Comparison of ENCODE assay signal across 26 mouse cellular contexts in the genomic region with DNA sequence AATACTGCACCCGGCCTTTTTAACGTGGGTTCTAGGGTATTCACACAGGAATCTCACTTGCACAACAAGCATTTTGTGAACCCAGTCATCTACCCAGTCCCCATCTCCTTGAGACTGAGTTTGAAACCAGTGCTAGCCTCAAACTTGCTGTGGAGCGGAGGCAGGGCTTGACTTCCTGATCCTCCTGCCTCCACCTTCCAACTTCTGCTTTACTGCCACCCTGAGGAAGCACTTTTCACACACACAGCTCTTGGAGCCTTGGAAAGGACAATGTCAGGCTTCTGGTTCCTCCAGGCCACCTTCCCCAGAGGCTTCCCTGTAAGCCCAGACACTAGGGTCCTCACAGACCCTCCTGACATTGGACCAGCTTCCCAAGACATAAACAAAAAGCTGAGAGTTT. TPM values are rescaled to one million over a fixed set of nuclear protein-coding genes. Genes with fewer than 3 reads are reported as not detected.
DNase-seq lines count a peak whose midpoint lies in the region; ATAC-seq and TF ChIP-seq lines count a peak whose summit lies in the region.
"Had no signal": no experiment of that assay in that cellular context is flagged by ENCODE, and none has a peak within 500 bp of the region (broad histone marks: within the 10 kb centered on the region; RNA-seq: fewer than 3 reads in every experiment).

No protein-coding gene starts in this region.

- no peak for ATAC-seq in liver, embryonic 14.5 days (ENCODE audit: insufficient read depth)
- ATAC-seq in embryonic facial prominence, embryonic 14.5 days (ENCODE audit: low read depth): no peak
- ATAC-seq in monocyte, adult 5-6 weeks (replicated peaks; ENCODE audit: insufficient number of reproducible peaks, low FRiP score, low TSS enrichment, poor library complexity, severe bottlenecking): peak; percentile 65; the same call in 1 of the 2 replicates
- ATAC-seq in heart, embryonic 12.5 days (ENCODE audit: insufficient number of reproducible peaks, low FRiP score): no peak
- ATAC-seq: forebrain, embryonic 15.5 days; hindbrain, embryonic 16.5 days had no signal

- 0 out of 2 replicates have a peak, but pooled peaks have one; percentile 15 for TF ChIP-seq CTCF in liver, embryonic 14.5 days (IDR thresholded peaks at IDR 0.05; ENCODE audit: low read depth)

- H3K4me3 ChIP-seq in liver, embryonic 14.5 days (ENCODE audit: insufficient read depth in 1 of 2, low read depth in 2 of 2, low read length in 2 of 2): no peak overlapping the region
- no peak overlapping the region for H3K4me3 ChIP-seq in embryonic facial prominence, embryonic 14.5 days (ENCODE audit: low read depth, low read length)
- H3K4me3 ChIP-seq in heart, embryonic 12.5 days: no peak overlapping the region
- H3K4me3 ChIP-seq: erythroblast, embryonic 14.5 days; forebrain, embryonic 15.5 days; heart, embryonic 10.5 days; lung, embryonic 15.5 days; midbrain, embryonic 10.5 days; stomach, embryonic 15.5 days had no signal

- TF ChIP-seq EP300 in liver, embryonic 14.5 days (IDR thresholded peaks at IDR 0.05; ENCODE audit: low read depth): no peak

- no peaks in the 10 kb centered on the region for H3K27me3 ChIP-seq in liver, embryonic 14.5 days (ENCODE audit: control insufficient read depth, insufficient read depth, low read length)
- H3K27me3 ChIP-seq in embryonic facial prominence, embryonic 14.5 days (replicated peaks; ENCODE audit: control insufficient read depth, insufficient read depth, low read length): no peaks in the 10 kb centered on the region
- 0 out of 2 replicates have a peak, but pooled peaks cover 8% of the 10 kb centered on the region for H3K27me3 ChIP-seq in heart, embryonic 12.5 days (replicated peaks)
- H3K27me3 ChIP-seq: forebrain, embryonic 15.5 days; lung, embryonic 15.5 days; stomach, embryonic 15.5 days had no signal

- no peaks in the 10 kb centered on the region for H3K36me3 ChIP-seq in liver, embryonic 14.5 days (replicated peaks; ENCODE audit: control insufficient read depth, insufficient read depth, low read depth)
- H3K36me3 ChIP-seq in embryonic facial prominence, embryonic 14.5 days (ENCODE audit: control insufficient read depth, insufficient read depth, low read length): no peaks in the 10 kb centered on the region
- no peaks in the 10 kb centered on the region for H3K36me3 ChIP-seq in heart, embryonic 12.5 days
- H3K36me3 ChIP-seq: forebrain, embryonic 15.5 days; heart, embryonic 10.5 days; lung, embryonic 15.5 days; midbrain, embryonic 10.5 days; stomach, embryonic 15.5 days had no signal

- 53% methylated on average over 3 of the region's 3 CpGs for WGBS in liver, embryonic 14.5 days (ENCODE audit: insufficient replicate concordance)
- WGBS in embryonic facial prominence, embryonic 14.5 days: 60% methylated on average over 3 of the region's 3 CpGs
- 63% methylated on average over 3 of the region's 3 CpGs for WGBS in heart, embryonic 12.5 days

- H3K9ac ChIP-seq in liver, embryonic 14.5 days (replicated peaks): no peak overlapping the region
- H3K9ac ChIP-seq in embryonic facial prominence, embryonic 14.5 days (ENCODE audit: low read depth, low read length): no peak overlapping the region
- H3K9ac ChIP-seq in heart, embryonic 12.5 days: no peak overlapping the region
- H3K9ac ChIP-seq: forebrain, embryonic 15.5 days; lung, embryonic 15.5 days; stomach, embryonic 15.5 days had no signal

- H3K9me3 ChIP-seq in liver, embryonic 14.5 days (ENCODE audit: control insufficient read depth, low read length): no peaks in the 10 kb centered on the region
- H3K9me3 ChIP-seq in embryonic facial prominence, embryonic 14.5 days (ENCODE audit: control insufficient read depth, low read length): no peaks in the 10 kb centered on the region
- no peaks in the 10 kb centered on the region for H3K9me3 ChIP-seq in heart, embryonic 12.5 days (replicated peaks)
- H3K9me3 ChIP-seq: forebrain, embryonic 15.5 days; heart, embryonic 10.5 days; lung, embryonic 15.5 days; midbrain, embryonic 10.5 days; stomach, embryonic 15.5 days had no signal

- DNase-seq in liver, embryonic 14.5 days (ENCODE audit: low read depth in 3 of 3, low spot score in 3 of 3): no peak
- DNase-seq in liver (no peak), NIH3T3 (ENCODE audit: low read depth) (peak; percentile 67)
- no peak for DNase-seq in embryonic facial prominence, embryonic 14.5 days (ENCODE audit: low spot score)
- DNase-seq in urinary bladder, postnatal 4 days (ENCODE audit: low spot score in 2 of 2): no peak
- DNase-seq: adrenal gland, postnatal 25 days; cerebellum, postnatal 10 days; embryo, embryonic 11 days; gastrocnemius, postnatal 10 days; heart, postnatal 14 days; right cerebral cortex, postnatal 14 days; thymus, postnatal 25 days had no signal

- H3K4me1 ChIP-seq in liver, embryonic 14.5 days (replicated peaks; ENCODE audit: control insufficient read depth in 2 of 2, insufficient read depth in 2 of 2, low read length in 1 of 2): peaks cover 0 to 22% of the 10 kb centered on the region in 2 experiments; a peak in 2 of 4 replicates
- peaks cover 13% of the 10 kb centered on the region; the same call in 1 of the 2 replicates for H3K4me1 ChIP-seq in embryonic facial prominence, embryonic 14.5 days (ENCODE audit: control insufficient read depth, insufficient read depth, low read length)
- H3K4me1 ChIP-seq in heart, embryonic 12.5 days (replicated peaks): peaks cover 15% of the 10 kb centered on the region
- H3K4me1 ChIP-seq: forebrain, embryonic 15.5 days had no signal

- no peak overlapping the region for H3K4me2 ChIP-seq in liver, embryonic 14.5 days (ENCODE audit: low read depth)
- H3K4me2 ChIP-seq in embryonic facial prominence, embryonic 14.5 days (ENCODE audit: low read depth, low read length): no peak overlapping the region
- H3K4me2 ChIP-seq in heart, embryonic 12.5 days: no peak overlapping the region
- H3K4me2 ChIP-seq: forebrain, embryonic 15.5 days; lung, embryonic 15.5 days; stomach, embryonic 15.5 days had no signal

- no peak overlapping the region for H3K27ac ChIP-seq in liver, embryonic 14.5 days
- H3K27ac ChIP-seq in embryonic facial prominence, embryonic 14.5 days (replicated peaks; ENCODE audit: low read depth, low read length): 0 out of 2 replicates have a peak overlapping the region, but pooled peaks have one; percentile 34
- no peak overlapping the region for H3K27ac ChIP-seq in heart, embryonic 12.5 days (ENCODE audit: poor library complexity, severe bottlenecking)
- H3K27ac ChIP-seq: forebrain, embryonic 15.5 days; heart, embryonic 10.5 days; lung, embryonic 15.5 days; midbrain, embryonic 10.5 days; stomach, embryonic 15.5 days had no signal

RNA-seq across cellular contexts. Expression of gene Gm20547, which starts 1.5 kb away (rescaled TPM):
- polyA plus RNA-seq in liver, embryonic 14.5 days (2012; rRNA removed): 0.02 TPM in 2 replicates
- polyA plus RNA-seq in liver, embryonic 14.5 days (2014; fragmentation: Nextera tagmentation; extraction: Ambion mirVana): not detected in 2 replicates
- not detected in 2 replicates for polyA plus RNA-seq in embryonic facial prominence, embryonic 14.5 days (2014; fragmentation: Nextera tagmentation; extraction: Ambion mirVana)
- not detected in 3 replicates for total RNA-seq in monocyte, adult 5-6 weeks (2017)
- polyA plus RNA-seq in heart, embryonic 12.5 days (2016; fragmentation: Nextera tagmentation; extraction: Ambion mirVana): not detected in 2 replicates
- total RNA-seq: adrenal gland, postnatal 25 days; gastrocnemius, postnatal 10 days; heart, postnatal 14 days; left cerebral cortex, postnatal 36 days; liver, adult 2 months had no signal
- polyA plus RNA-seq: erythroblast, embryonic 14.5 days; forebrain, embryonic 15.5 days; heart, embryonic 10.5 days; hindbrain, embryonic 16.5 days; kidney, embryonic 14.5 days; lung, embryonic 15.5 days; neural tube, embryonic 14.5 days; stomach, embryonic 15.5 days had no signal

RNA-seq across cellular contexts. Expression of gene Zbtb12, which starts 4.0 kb away (rescaled TPM):
- 5.1 and 6.2 TPM in 2 replicates for polyA plus RNA-seq in liver, embryonic 14.5 days (2012; rRNA removed)
- 0.10 and 0.14 TPM in 2 replicates for polyA plus RNA-seq in liver, embryonic 14.5 days (2014; fragmentation: Nextera tagmentation; extraction: Ambion mirVana)
- polyA plus RNA-seq in embryonic facial prominence, embryonic 14.5 days (2014; fragmentation: Nextera tagmentation; extraction: Ambion mirVana): 0.83 and 1.0 TPM in 2 replicates
- 0.57 to 1.7 TPM (median 1.6 TPM) in 3 replicates for total RNA-seq in monocyte, adult 5-6 weeks (2017)
- 2.6 and 2.8 TPM in 2 replicates for polyA plus RNA-seq in heart, embryonic 12.5 days (2016; fragmentation: Nextera tagmentation; extraction: Ambion mirVana)

RNA-seq across cellular contexts. Expression of gene C2, which starts 14.7 kb away (rescaled TPM):
- polyA plus RNA-seq in liver, embryonic 14.5 days (2012; rRNA removed): 14.6 and 15.6 TPM in 2 replicates
- 14.1 and 15.8 TPM in 2 replicates for polyA plus RNA-seq in liver, embryonic 14.5 days (2014; fragmentation: Nextera tagmentation; extraction: Ambion mirVana)
- polyA plus RNA-seq in embryonic facial prominence, embryonic 14.5 days (2014; fragmentation: Nextera tagmentation; extraction: Ambion mirVana): 4.0 and 5.6 TPM in 2 replicates
- total RNA-seq in monocyte, adult 5-6 weeks (2017): not detected in 3 replicates
- 0.24 and 0.35 TPM in 2 replicates for polyA plus RNA-seq in heart, embryonic 12.5 days (2016; fragmentation: Nextera tagmentation; extraction: Ambion mirVana)

RNA-seq across cellular contexts. Expression of gene Ehmt2, which starts 14.9 kb away (rescaled TPM):
- polyA plus RNA-seq in liver, embryonic 14.5 days (2012; rRNA removed): 28.5 and 29.7 TPM in 2 replicates
- polyA plus RNA-seq in liver, embryonic 14.5 days (2014; fragmentation: Nextera tagmentation; extraction: Ambion mirVana): 10.2 TPM in 2 replicates
- polyA plus RNA-seq in embryonic facial prominence, embryonic 14.5 days (2014; fragmentation: Nextera tagmentation; extraction: Ambion mirVana): 61.0 and 65.7 TPM in 2 replicates
- 92.4 to 105 TPM (median 102 TPM) in 3 replicates for total RNA-seq in monocyte, adult 5-6 weeks (2017)
- 49.1 and 51.6 TPM in 2 replicates for polyA plus RNA-seq in heart, embryonic 12.5 days (2016; fragmentation: Nextera tagmentation; extraction: Ambion mirVana)

RNA-seq across cellular contexts. Expression of gene Cfb, which starts 21.0 kb away (rescaled TPM):
- 103 and 159 TPM in 2 replicates for polyA plus RNA-seq in liver, embryonic 14.5 days (2012; rRNA removed)
- 138 and 146 TPM in 2 replicates for polyA plus RNA-seq in liver, embryonic 14.5 days (2014; fragmentation: Nextera tagmentation; extraction: Ambion mirVana)
- polyA plus RNA-seq in embryonic facial prominence, embryonic 14.5 days (2014; fragmentation: Nextera tagmentation; extraction: Ambion mirVana): 1.8 and 2.2 TPM in 2 replicates
- 1.1 to 4.8 TPM (median 2.8 TPM) in 3 replicates for total RNA-seq in monocyte, adult 5-6 weeks (2017)
- polyA plus RNA-seq in heart, embryonic 12.5 days (2016; fragmentation: Nextera tagmentation; extraction: Ambion mirVana): 1.1 and 2.2 TPM in 2 replicates
- total RNA-seq: layer of hippocampus, adult 18-20 months had no signal
